ENCODE assay signal across 9 mouse cellular contexts in genomic region chr7:115366910-115367309, GRCm38 (mm10).
DNase-seq lines count a peak whose midpoint lies in the region; ATAC-seq and TF ChIP-seq lines count a peak whose summit lies in the region.
"Had no signal": no experiment of that assay in that cellular context is flagged by ENCODE, and none has a peak within 500 bp of the region (broad histone marks: within the 10 kb centered on the region; RNA-seq: fewer than 3 reads in every experiment).

No protein-coding gene starts in this region.

- ATAC-seq in hindbrain, embryonic 11.5 days (ENCODE audit: low FRiP score): no peak
- no peak for ATAC-seq in hindbrain, embryonic 13.5 days (ENCODE audit: low FRiP score)
- 0 out of 2 replicates have a peak, but pooled peaks have one; percentile 44 for ATAC-seq in forebrain, embryonic 12.5 days (ENCODE audit: low FRiP score)
- ATAC-seq in limb, embryonic 14.5 days (ENCODE audit: low FRiP score, low read depth): no peak

- H3K27me3 ChIP-seq in hindbrain, embryonic 11.5 days (ENCODE audit: control insufficient read depth, insufficient read depth, low read length): no peaks in the 10 kb centered on the region
- peaks cover 3% of the 10 kb centered on the region; the same call in 1 of the 2 replicates for H3K27me3 ChIP-seq in hindbrain, embryonic 13.5 days
- 0 out of 2 replicates have a peak, but pooled peaks cover 5% of the 10 kb centered on the region for H3K27me3 ChIP-seq in forebrain, embryonic 12.5 days
- H3K27me3 ChIP-seq in limb, embryonic 14.5 days (ENCODE audit: control insufficient read depth, insufficient read depth, low read length): no peaks in the 10 kb centered on the region
- H3K27me3 ChIP-seq: lung, embryonic 15.5 days had no signal

- no peaks in the 10 kb centered on the region for H3K36me3 ChIP-seq in hindbrain, embryonic 11.5 days (ENCODE audit: control insufficient read depth, insufficient read depth, low read length)
- H3K36me3 ChIP-seq in hindbrain, embryonic 13.5 days: no peaks in the 10 kb centered on the region
- no peaks in the 10 kb centered on the region for H3K36me3 ChIP-seq in forebrain, embryonic 12.5 days (replicated peaks)
- H3K36me3 ChIP-seq in limb, embryonic 14.5 days (ENCODE audit: control insufficient read depth, insufficient read depth, low read length): no peaks in the 10 kb centered on the region
- H3K36me3 ChIP-seq: lung, embryonic 15.5 days had no signal

- DNase-seq in hindbrain, embryonic 11.5 days (ENCODE audit: low spot score): peak; percentile 82
- DNase-seq in adrenal gland, postnatal 36 days: peak; percentile 65 to 83
- peak; percentile 14 for DNase-seq in induced T-regulatory cell, adult 2 months (ENCODE audit: low read depth)
- DNase-seq in limb, embryonic 14.5 days (ENCODE audit: low spot score): peak; percentile 32
- peak; percentile 74 for DNase-seq in retina, postnatal 1 day
- peak; percentile 62 for DNase-seq in urinary bladder, postnatal 25 days (ENCODE audit: low spot score)

- 34% methylated on average over 5 of the region's 5 CpGs for WGBS in hindbrain, embryonic 11.5 days
- WGBS in hindbrain, embryonic 13.5 days: 43% methylated on average over 5 of the region's 5 CpGs
- WGBS in forebrain, embryonic 12.5 days: 28% methylated on average over 5 of the region's 5 CpGs
- 43% methylated on average over 5 of the region's 5 CpGs for WGBS in limb, embryonic 14.5 days

- H3K9ac ChIP-seq in hindbrain, embryonic 11.5 days (ENCODE audit: low read depth, low read length): no peak overlapping the region
- H3K9ac ChIP-seq in hindbrain, embryonic 13.5 days: no peak overlapping the region
- no peak overlapping the region for H3K9ac ChIP-seq in forebrain, embryonic 12.5 days
- no peak overlapping the region for H3K9ac ChIP-seq in limb, embryonic 14.5 days (ENCODE audit: low read depth, low read length, severe bottlenecking)
- H3K9ac ChIP-seq: lung, embryonic 15.5 days had no signal

- no peaks in the 10 kb centered on the region for H3K9me3 ChIP-seq in hindbrain, embryonic 11.5 days (ENCODE audit: control insufficient read depth, low read length)
- H3K9me3 ChIP-seq in hindbrain, embryonic 13.5 days: no peaks in the 10 kb centered on the region
- H3K9me3 ChIP-seq in forebrain, embryonic 12.5 days: no peaks in the 10 kb centered on the region
- H3K9me3 ChIP-seq in limb, embryonic 14.5 days (ENCODE audit: control insufficient read depth, low read length): no peaks in the 10 kb centered on the region
- H3K9me3 ChIP-seq: lung, embryonic 15.5 days had no signal

- no peak for TF ChIP-seq POLR2A in limb, embryonic 14.5 days (IDR thresholded peaks at IDR 0.05; ENCODE audit: borderline replicate concordance, extremely low read depth, insufficient read depth, insufficient read length)

- H3K4me3 ChIP-seq in hindbrain, embryonic 11.5 days (ENCODE audit: low read depth, low read length): no peak overlapping the region
- no peak overlapping the region for H3K4me3 ChIP-seq in hindbrain, embryonic 13.5 days
- H3K4me3 ChIP-seq in forebrain, embryonic 12.5 days (replicated peaks): no peak overlapping the region
- H3K4me3 ChIP-seq in limb, embryonic 14.5 days (replicated peaks; ENCODE audit: low read length): no peak overlapping the region
- H3K4me3 ChIP-seq: lung, embryonic 15.5 days had no signal

- H3K27ac ChIP-seq in hindbrain, embryonic 11.5 days (ENCODE audit: low read depth, low read length): no peak overlapping the region
- H3K27ac ChIP-seq in hindbrain, embryonic 13.5 days: no peak overlapping the region
- H3K27ac ChIP-seq in forebrain, embryonic 12.5 days: no peak overlapping the region
- no peak overlapping the region for H3K27ac ChIP-seq in limb, embryonic 14.5 days (replicated peaks; ENCODE audit: low read depth, low read length)
- H3K27ac ChIP-seq: lung, embryonic 15.5 days had no signal

- H3K4me1 ChIP-seq in hindbrain, embryonic 11.5 days (replicated peaks; ENCODE audit: control insufficient read depth, insufficient read depth, low read length): no peaks in the 10 kb centered on the region
- peaks cover 17% of the 10 kb centered on the region for H3K4me1 ChIP-seq in hindbrain, embryonic 13.5 days (replicated peaks)
- peaks cover 9% of the 10 kb centered on the region; the same call in 1 of the 2 replicates for H3K4me1 ChIP-seq in forebrain, embryonic 12.5 days
- peaks cover 14% of the 10 kb centered on the region for H3K4me1 ChIP-seq in limb, embryonic 14.5 days (ENCODE audit: control insufficient read depth, insufficient read depth, low read length)

- no peak overlapping the region for H3K4me2 ChIP-seq in hindbrain, embryonic 11.5 days (replicated peaks; ENCODE audit: low read depth, low read length)
- H3K4me2 ChIP-seq in hindbrain, embryonic 13.5 days: no peak overlapping the region
- H3K4me2 ChIP-seq in forebrain, embryonic 12.5 days: no peak overlapping the region
- H3K4me2 ChIP-seq in limb, embryonic 14.5 days (replicated peaks; ENCODE audit: low read depth, low read length, severe bottlenecking): no peak overlapping the region
- H3K4me2 ChIP-seq: lung, embryonic 15.5 days had no signal

Comparison
In these comparisons a context has a peak if more than half of its experiments do, and no peak if none do; other contexts are left out.
1. DNase-seq: peak in every context shown above with its lines; median percentile 82 in hindbrain, embryonic 11.5 days; 74 in adrenal gland, postnatal 36 days; 74 in retina, postnatal 1 day; 62 in urinary bladder, postnatal 25 days; 32 in limb, embryonic 14.5 days; 14 in induced T-regulatory cell, adult 2 months.